Mouse (Mus musculus) right cerebral cortex, postnatal 10 days (tissue): ENCODE data around the gene Kbtbd8.
A peak's percentile ranks its signal among the peaks of the same experiment; 100 is the strongest.

Experiments used
- DNase-seq, 2 experiments: peaks; one replicate each; pipeline ENCODE4 v3.0.0; 2021; ENCODE audit warnings: low spot score in 2 of 2

The Kbtbd8 gene

GRCm38 (mm10) chr6:95174311-95175143, 57.5 kb downstream of the Kbtbd8 start:
- DNase-seq, result peak in 1 of 2 experiments; percentile 35
